Mouse (Mus musculus): ENCODE results near the gene Nav3. TPM values are rescaled to one million over a fixed set of nuclear protein-coding genes. Genes with fewer than 3 reads are reported as not detected.

Gene Nav3
- polyA plus RNA-seq, 1 experiment from 2014 or later, result 0.96 TPM

- WGBS, result 70% methylated on average over 5 of the region's 5 CpGs
- Histone ChIP-seq H3K4me1 (replicated peaks; ENCODE audit: control insufficient read depth, insufficient read depth) (no peaks in the 10 kb centered on the region), H3K9ac (ENCODE audit: low read length) (no peak overlapping the region), H3K9me3 (ENCODE audit: control insufficient read depth, low read length) (no peaks in the 10 kb centered on the region), H3K27ac (replicated peaks) (no peak overlapping the region), H3K36me3 (ENCODE audit: control insufficient read depth, insufficient read depth, low read length) (no peaks in the 10 kb centered on the region), H3K4me2 (replicated peaks; ENCODE audit: low read depth) (no peak overlapping the region), H3K27me3 (ENCODE audit: control insufficient read depth, insufficient read depth, low read length) (no peaks in the 10 kb centered on the region), H3K4me3 (ENCODE audit: low read depth, low read length) (no peak overlapping the region)
- no peak for TF ChIP-seq CTCF (IDR thresholded peaks at IDR 0.05; ENCODE audit: low read depth)
- DNase-seq (ENCODE audit: low spot score), result no peak
- ATAC-seq (ENCODE audit: low FRiP score, low TSS enrichment), result no peak
Measured at GRCm38 (mm10) chr10:110204121-110204697, 251.8 kb downstream of the Nav3 start.

GRCm38 (mm10) chr10:110192881-110193280, 263.1 kb downstream of the Nav3 start:
- WGBS, result 50% methylated on average over 4 of the region's 4 CpGs
- Histone ChIP-seq H3K4me1 (replicated peaks; ENCODE audit: control insufficient read depth, insufficient read depth) (no peaks in the 10 kb centered on the region), H3K9ac (ENCODE audit: low read length) (no peak overlapping the region), H3K27me3 (ENCODE audit: control insufficient read depth, insufficient read depth, low read length) (no peaks in the 10 kb centered on the region), H3K27ac (replicated peaks) (no peak overlapping the region), H3K4me3 (ENCODE audit: low read depth, low read length) (no peak overlapping the region), H3K4me2 (replicated peaks; ENCODE audit: low read depth) (no peak overlapping the region), H3K9me3 (ENCODE audit: control insufficient read depth, low read length) (no peaks in the 10 kb centered on the region), H3K36me3 (ENCODE audit: control insufficient read depth, insufficient read depth, low read length) (no peaks in the 10 kb centered on the region)
- DNase-seq (ENCODE audit: low spot score), result no peak
- TF ChIP-seq CTCF (IDR thresholded peaks at IDR 0.05; ENCODE audit: low read depth) (no peak), EP300 (optimal IDR thresholded peaks at IDR 0.05) (no peak)
- ATAC-seq (ENCODE audit: low FRiP score, low TSS enrichment), result no peak

GRCm38 (mm10) chr10:110192026-110192805, 263.8 kb downstream of the Nav3 start:
- Histone ChIP-seq H3K27me3 (ENCODE audit: control insufficient read depth, insufficient read depth, low read length) (no peaks in the 10 kb centered on the region), H3K36me3 (ENCODE audit: control insufficient read depth, insufficient read depth, low read length) (no peaks in the 10 kb centered on the region), H3K4me2 (replicated peaks; ENCODE audit: low read depth) (no peak overlapping the region), H3K27ac (replicated peaks) (no peak overlapping the region), H3K9ac (ENCODE audit: low read length) (no peak overlapping the region), H3K4me1 (replicated peaks; ENCODE audit: control insufficient read depth, insufficient read depth) (no peaks in the 10 kb centered on the region), H3K4me3 (ENCODE audit: low read depth, low read length) (no peak overlapping the region), H3K9me3 (ENCODE audit: control insufficient read depth, low read length) (no peaks in the 10 kb centered on the region)
- DNase-seq (ENCODE audit: low spot score) (no peak), ATAC-seq (ENCODE audit: low FRiP score, low TSS enrichment) (no peak)
- no peak for TF ChIP-seq EP300 (optimal IDR thresholded peaks at IDR 0.05)
- TF ChIP-seq CTCF (IDR thresholded peaks at IDR 0.05; ENCODE audit: low read depth), result no peak
- WGBS, result 63% methylated on average over 7 of the region's 7 CpGs

GRCm38 (mm10) chr10:110186242-110186641, 269.8 kb downstream of the Nav3 start:
- Histone ChIP-seq H3K4me1 (replicated peaks; ENCODE audit: control insufficient read depth, insufficient read depth) (no peaks in the 10 kb centered on the region), H3K36me3 (ENCODE audit: control insufficient read depth, insufficient read depth, low read length) (no peaks in the 10 kb centered on the region), H3K27ac (replicated peaks) (no peak overlapping the region), H3K9ac (ENCODE audit: low read length) (no peak overlapping the region), H3K9me3 (ENCODE audit: control insufficient read depth, low read length) (no peaks in the 10 kb centered on the region), H3K4me2 (replicated peaks; ENCODE audit: low read depth) (no peak overlapping the region), H3K4me3 (ENCODE audit: low read depth, low read length) (no peak overlapping the region), H3K27me3 (ENCODE audit: control insufficient read depth, insufficient read depth, low read length) (no peaks in the 10 kb centered on the region)
- no peak for ATAC-seq (ENCODE audit: low FRiP score, low TSS enrichment)
- no peak for DNase-seq (ENCODE audit: low spot score)
- WGBS, result 70% methylated on average over 1 of the region's 1 CpGs
- TF ChIP-seq CTCF (IDR thresholded peaks at IDR 0.05; ENCODE audit: low read depth) (no peak), EP300 (optimal IDR thresholded peaks at IDR 0.05) (no peak)

- 77% methylated on average over 5 of the region's 5 CpGs for WGBS
Measured at GRCm38 (mm10) chr10:110175874-110176273, 280.1 kb downstream of the Nav3 start.

GRCm38 (mm10) chr10:110169416-110169815, 286.6 kb downstream of the Nav3 start:
- Histone ChIP-seq H3K27me3 (ENCODE audit: control insufficient read depth, insufficient read depth, low read length) (no peaks in the 10 kb centered on the region), H3K27ac (replicated peaks) (no peak overlapping the region), H3K36me3 (ENCODE audit: control insufficient read depth, insufficient read depth, low read length) (no peaks in the 10 kb centered on the region), H3K4me2 (replicated peaks; ENCODE audit: low read depth) (no peak overlapping the region), H3K4me3 (ENCODE audit: low read depth, low read length) (no peak overlapping the region), H3K9me3 (ENCODE audit: control insufficient read depth, low read length) (no peaks in the 10 kb centered on the region), H3K4me1 (replicated peaks; ENCODE audit: control insufficient read depth, insufficient read depth) (no peaks in the 10 kb centered on the region), H3K9ac (ENCODE audit: low read length) (no peak overlapping the region)
- DNase-seq (ENCODE audit: low spot score), result no peak
- whole genome bisulfite sequencing, result 70% methylated on average over 6 of the region's 6 CpGs
- TF ChIP-seq EP300 (optimal IDR thresholded peaks at IDR 0.05), result no peak
- TF ChIP-seq CTCF (IDR thresholded peaks at IDR 0.05; ENCODE audit: low read depth), result no peak
- no peak for ATAC-seq (ENCODE audit: low FRiP score, low TSS enrichment)

More at GRCm38 (mm10) chr10:110175874-110176273, 280.1 kb downstream of the Nav3 start:
- no peak for TF ChIP-seq CTCF (IDR thresholded peaks at IDR 0.05; ENCODE audit: low read depth)
- no peak for DNase-seq (ENCODE audit: low spot score)
- H3K27ac ChIP-seq (replicated peaks), result no peak overlapping the region
- H3K27me3 ChIP-seq (ENCODE audit: control insufficient read depth, insufficient read depth, low read length), result no peaks in the 10 kb centered on the region
- ATAC-seq (ENCODE audit: low FRiP score, low TSS enrichment), result no peak
- no peak overlapping the region for H3K9ac ChIP-seq (ENCODE audit: low read length)
- no peaks in the 10 kb centered on the region for H3K9me3 ChIP-seq (ENCODE audit: control insufficient read depth, low read length)
- H3K36me3 ChIP-seq (ENCODE audit: control insufficient read depth, insufficient read depth, low read length), result no peaks in the 10 kb centered on the region
- H3K4me2 ChIP-seq (replicated peaks; ENCODE audit: low read depth), result no peak overlapping the region
- H3K4me3 ChIP-seq (ENCODE audit: low read depth, low read length), result no peak overlapping the region
- no peaks in the 10 kb centered on the region for H3K4me1 ChIP-seq (replicated peaks; ENCODE audit: control insufficient read depth, insufficient read depth)
